Mouse (Mus musculus): ENCODE results near the gene Atp6v1e2.

Gene Atp6v1e2

GRCm38 (mm10) chr17:86899821-86900220 lies 47.9 kb downstream of the Atp6v1e2 start:
- in situ Hi-C loops (cut with MboI; ENCODE audit: unreplicated experiment in 2 of 2), result loop anchor here (10.0 to 25.0 kb wide), 5 partner anchors 662 to 1715 kb away; partner anchors contain the start of gene Srbd1 (in 1 of the 2)

- in situ Hi-C loops (cut with MboI; ENCODE audit: unreplicated experiment in 2 of 2), result no loop called here
These were observed 50.1 kb downstream of the Atp6v1e2 start for GRCm38 (mm10) chr17:86897486-86898165.

- in situ Hi-C loops (cut with MboI; ENCODE audit: unreplicated experiment in 2 of 2), result no loop called here
These were observed 52.5 kb downstream of the Atp6v1e2 start for GRCm38 (mm10) chr17:86895191-86895590.

Measured in v-Abl transformed pro-B cells (cell line).